Mouse (Mus musculus) myocyte (in vitro differentiated cells): ENCODE measurements at regions not wholly inside any gene's neighbourhood (a gene's known extent, or its start where the extent isn't known, plus 50 kb on each side); places are given as distances from the start of the nearest gene placed in this dataset.

Experiments
- CEBPB ChIP-seq: IDR thresholded peaks from 2 replicates; pipeline ENCODE4 v1.6.1; 2011; ENCODE audit warnings: mild to moderate bottlenecking, moderate library complexity; ENCODE audit not compliant: poor library complexity, insufficient read depth, severe bottlenecking
- E2F4 ChIP-seq: IDR thresholded peaks from one replicate; pipeline ENCODE4 v1.6.1; 2011; ENCODE audit warnings: mild to moderate bottlenecking, control low read depth, moderate library complexity; ENCODE audit not compliant: insufficient read depth
- MAX ChIP-seq: IDR thresholded peaks from one replicate; pipeline ENCODE4 v1.6.1; 2011; ENCODE audit warnings: low read depth, mild to moderate bottlenecking, control low read depth
- POLR2A ChIP-seq: IDR thresholded peaks from one replicate; pipeline ENCODE4 v1.6.1; 2011; ENCODE audit warnings: low read depth, mild to moderate bottlenecking, control low read depth, moderate library complexity; ENCODE audit not compliant: insufficient read length
- POLR2AphosphoS2 ChIP-seq: IDR thresholded peaks from one replicate; pipeline ENCODE4 v1.6.1; 2011; ENCODE audit warnings: low read depth, control low read depth; ENCODE audit not compliant: insufficient read length
- SRF ChIP-seq: IDR thresholded peaks from one replicate; pipeline ENCODE4 v1.6.1; 2011; ENCODE audit warnings: low read depth; ENCODE audit not compliant: control insufficient read depth, insufficient read length
- TCF12 ChIP-seq: IDR thresholded peaks from one replicate; pipeline ENCODE4 v1.6.1; 2011; ENCODE audit warnings: mild to moderate bottlenecking, control low read depth; ENCODE audit not compliant: poor library complexity, insufficient read depth, severe bottlenecking
- USF1 ChIP-seq: IDR thresholded peaks from one replicate; pipeline ENCODE4 v1.6.1; 2011; ENCODE audit warnings: low read depth, mild to moderate bottlenecking, control low read depth, moderate library complexity

GRCm38 (mm10) chr2:159404940-159405339 is 610.3 kb downstream of the Dhx35 start:
- TF ChIP-seq MAX = no peak
- TF ChIP-seq POLR2A = no peak
- no peak for TF ChIP-seq CEBPB
- no peak for TF ChIP-seq E2F4
- TF ChIP-seq POLR2AphosphoS2 = no peak
- TF ChIP-seq TCF12 = no peak
- TF ChIP-seq USF1 = no peak
- TF ChIP-seq SRF = no peak
